Mouse (Mus musculus) ovary, postnatal 14 days (tissue): ENCODE measurements around the gene Mpg.

Experiments
- DNase-seq: peaks from one replicate; pipeline ENCODE4 v3.0.0; 2022; ENCODE audit warnings: low spot score

The Mpg gene

DNA sequence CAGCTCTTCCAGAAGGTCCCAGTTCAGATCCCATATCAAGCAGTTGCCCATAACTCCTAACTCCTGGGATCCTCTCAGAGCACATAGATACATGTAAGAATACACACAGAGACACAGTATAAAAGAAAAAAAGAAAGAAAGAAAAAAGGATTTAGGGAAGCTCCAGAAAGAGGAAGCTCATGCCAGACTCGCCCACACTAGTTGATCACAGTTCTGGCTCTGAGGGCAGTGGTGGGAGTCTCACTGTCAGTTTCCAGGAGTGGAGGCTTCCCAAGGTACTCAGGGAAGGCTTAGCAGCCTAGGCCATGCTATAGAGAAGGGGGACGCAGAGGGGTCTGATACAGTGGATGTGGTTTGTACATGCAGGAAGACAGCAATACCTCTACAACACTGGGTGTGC, 4.8 kb downstream of the Mpg start:
- DNase-seq: no peak

DNA sequence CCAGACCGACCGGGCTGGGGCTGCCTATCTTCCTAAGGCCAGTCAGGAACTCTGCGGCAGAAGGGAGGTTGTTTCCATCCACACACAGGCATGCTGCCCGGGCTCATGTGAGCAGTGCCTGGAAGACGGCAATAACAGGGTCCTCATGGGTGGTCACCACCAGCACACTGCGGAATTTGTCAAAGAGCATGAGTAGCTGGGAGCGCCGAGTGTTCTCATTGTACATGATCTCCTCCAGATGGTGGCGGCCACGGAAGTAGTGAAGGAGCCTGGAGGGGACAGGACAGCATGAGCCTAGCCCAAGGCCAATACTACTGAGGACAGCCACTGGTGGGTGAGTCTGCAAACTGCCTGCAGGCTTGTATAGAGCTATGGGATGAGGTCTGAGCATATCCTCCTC, 6.5 kb downstream of the Mpg start:
- DNase-seq: no peak

DNA sequence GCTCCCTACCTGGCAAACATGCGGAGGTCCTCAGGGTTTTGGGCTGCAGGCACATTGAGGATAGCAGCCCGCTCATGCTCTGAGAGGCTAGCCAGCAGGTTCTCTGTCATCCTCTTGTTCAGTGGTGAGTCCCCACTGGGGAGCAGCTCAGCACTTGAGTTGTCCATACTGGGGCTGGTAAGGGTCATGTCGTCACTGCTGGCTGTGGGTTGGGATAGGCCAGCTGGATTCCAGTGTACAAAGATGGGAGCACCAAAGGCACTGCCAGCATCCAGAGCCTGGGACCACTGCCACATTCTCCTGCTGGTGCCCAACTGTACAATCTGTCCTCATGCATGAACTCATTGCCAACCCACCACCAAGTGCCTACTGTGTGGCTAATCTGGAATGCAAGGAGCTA, 7.6 kb downstream of the Mpg start:
- no peak for DNase-seq

DNA sequence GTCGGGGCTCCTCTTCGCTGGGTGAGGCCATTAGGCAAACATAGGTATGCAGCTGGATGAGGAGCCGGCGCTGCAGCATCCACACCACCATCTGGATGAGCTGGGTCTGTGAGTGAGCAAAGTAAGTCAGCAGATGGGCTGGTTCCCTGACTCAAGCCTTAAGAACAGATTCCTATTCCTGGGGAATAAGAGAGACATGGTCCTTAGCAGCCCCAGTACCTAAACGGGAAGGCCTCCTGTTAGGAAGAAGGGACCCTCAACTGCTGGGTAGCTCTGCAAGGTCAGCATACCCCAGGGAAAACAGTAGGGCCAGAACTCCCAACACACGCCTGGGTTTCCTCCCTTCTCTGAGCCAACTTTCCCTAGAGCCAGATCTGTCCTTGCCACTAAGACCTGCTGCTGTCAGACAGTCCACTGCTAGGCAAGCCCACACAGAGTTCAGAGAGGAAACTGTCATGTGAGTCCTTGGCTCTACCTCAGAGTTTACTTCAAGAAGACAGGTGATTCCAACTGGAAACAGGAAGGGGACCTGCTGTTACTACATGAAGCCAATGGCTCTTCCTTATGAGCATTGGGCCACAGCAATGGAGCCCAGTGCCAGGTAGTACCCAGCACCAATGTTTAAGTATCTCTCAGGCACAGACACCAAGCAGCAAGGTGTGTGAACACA, 8.6 kb downstream of the Mpg start:
- DNase-seq: no peak

DNA sequence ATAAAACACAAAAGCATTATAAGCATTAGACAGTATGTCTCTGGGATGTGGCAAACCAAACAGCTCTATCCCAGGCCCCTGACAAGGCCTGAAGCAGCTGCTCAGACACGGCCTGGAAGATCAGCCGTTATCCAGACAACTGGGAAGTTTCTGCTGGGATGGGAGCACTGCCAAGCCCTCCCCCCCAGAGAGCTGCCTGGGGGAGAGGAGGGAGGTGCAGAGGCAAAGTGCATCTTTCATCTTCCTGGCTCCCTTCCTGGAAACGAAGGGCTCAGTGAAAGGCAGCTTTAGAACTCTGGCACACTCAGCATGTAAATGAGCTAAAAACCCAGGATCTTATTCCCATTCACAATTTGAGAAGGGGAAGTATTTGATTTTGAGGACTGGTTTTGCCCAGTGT, 9.3 kb downstream of the Mpg start:
- peak; percentile 70 for DNase-seq

DNA sequence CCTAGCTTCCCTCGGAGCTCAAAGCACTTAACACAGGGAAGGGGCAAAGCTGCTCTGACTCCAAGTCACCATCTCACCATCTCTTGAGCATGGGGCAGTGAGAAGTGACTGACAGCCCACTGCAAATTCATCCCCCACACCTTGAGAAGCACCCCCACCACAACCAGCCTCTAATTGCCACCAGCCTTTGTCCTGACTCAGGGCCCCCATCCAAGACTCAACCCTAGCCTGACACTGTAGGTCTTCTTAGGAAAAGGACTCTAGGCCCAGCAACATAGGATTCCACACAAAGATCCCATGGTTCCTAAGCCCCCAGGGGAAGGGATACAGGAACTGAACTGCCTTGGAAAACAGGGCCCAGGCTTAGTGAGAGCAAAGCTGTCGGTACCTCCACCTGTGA, 9.8 kb downstream of the Mpg start:
- DNase-seq: no peak

DNA sequence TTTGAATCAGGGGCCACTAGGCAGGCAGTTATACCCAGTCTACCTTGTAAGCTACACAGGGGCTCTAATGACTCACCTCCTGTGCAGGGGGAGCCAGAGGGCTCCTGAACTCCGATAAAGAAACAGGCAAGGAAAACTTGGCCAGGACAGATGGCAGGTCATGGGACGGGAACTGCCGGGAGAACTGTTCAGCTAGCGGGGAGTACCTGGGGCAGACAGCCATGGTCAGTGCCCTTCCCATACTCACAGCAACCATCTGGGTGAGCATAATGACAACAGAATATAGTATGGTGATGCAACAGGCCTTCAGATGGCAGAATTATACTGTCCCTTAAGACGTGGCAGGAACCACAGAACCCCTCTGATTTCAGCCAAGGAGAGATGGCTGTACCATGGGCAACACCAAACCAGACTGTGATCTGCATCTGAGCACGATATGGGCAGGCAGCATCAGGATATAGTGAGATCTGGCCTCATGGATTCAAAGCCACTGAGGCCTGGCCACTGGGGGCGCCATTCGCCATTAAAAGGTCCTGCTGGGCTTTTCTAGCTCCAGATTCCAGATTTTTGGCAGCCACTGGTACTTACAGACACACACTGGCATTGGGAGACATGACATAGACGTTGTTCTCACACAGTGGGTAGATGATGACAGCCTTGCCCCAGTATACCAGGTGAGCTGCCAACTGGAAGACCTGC, 10.6 kb downstream of the Mpg start:
- peak; percentile 60 for DNase-seq

DNA sequence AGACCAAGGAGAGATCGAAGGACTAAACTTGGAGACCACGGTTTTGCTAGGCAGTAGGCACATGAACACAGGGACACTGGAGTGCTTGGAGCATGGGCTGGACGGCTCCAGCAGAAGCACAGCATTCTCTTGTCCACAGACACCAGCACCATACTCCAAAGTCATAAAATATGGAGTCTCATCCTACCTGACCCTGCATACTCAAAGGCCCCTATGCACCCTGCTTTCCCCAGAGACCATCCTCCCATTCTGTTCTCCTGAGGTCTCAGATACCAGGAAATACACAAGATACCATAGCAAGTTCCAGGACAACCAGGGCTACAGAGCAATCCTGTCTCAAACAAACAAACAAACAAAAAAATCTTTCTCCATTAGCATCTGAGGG, 11.1 kb downstream of the Mpg start:
- no peak for DNase-seq

DNA sequence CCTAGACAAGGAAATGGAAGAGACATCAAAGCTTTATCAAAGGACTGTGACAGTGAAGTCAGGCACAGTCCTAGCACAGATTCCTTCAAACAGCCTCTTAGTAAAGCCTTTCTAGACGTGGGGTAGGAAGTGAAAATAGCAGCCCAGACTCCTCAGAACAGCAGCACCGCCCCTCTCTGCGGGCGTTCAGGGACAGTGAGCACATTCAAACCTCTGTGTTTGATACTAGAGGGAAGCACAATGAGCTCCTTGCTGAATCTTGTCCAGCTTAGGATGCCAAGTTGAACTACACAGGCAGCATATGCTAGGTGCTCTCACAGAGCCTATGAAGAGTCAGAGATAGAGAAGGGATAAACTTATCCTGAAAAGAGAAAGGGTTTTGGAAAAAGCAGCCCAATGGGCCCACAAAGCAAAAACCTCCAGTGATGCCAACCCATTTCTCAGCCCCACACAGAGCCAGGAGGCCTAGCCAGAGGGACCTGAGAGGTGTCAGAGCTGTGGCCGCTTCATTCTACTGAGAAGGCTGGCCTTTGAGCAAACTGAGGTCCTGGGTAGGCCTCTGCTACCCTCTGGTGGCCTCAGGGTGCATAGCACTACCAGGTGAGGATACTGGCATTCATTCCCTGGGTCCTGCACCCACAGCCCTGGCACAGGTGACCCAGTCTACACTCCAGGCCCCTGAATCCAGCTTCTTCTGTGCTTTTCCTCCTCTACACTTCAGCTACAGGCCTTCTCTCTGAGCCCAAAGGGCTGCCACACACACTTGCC, 12.0 kb downstream of the Mpg start:
- peak; percentile 64 for DNase-seq

DNA sequence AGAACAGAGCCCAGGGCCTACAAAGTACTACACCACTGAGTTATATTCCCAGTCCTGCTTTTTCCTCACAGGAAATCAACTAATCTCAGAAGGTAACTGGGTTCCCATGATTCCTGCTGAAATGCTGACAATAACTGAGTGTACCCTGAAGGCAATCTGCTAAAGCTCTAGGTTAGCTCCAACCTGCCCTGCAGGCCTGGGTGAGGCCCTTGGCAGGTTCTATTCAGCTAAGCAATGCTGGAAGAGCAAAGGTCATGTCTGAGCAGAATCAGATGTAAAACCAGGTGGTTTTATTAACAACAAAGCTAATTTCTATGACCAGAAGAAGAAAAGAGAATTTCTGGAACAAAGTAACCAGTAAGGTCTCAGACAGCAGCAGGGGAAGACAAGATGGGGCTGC, 15.1 kb downstream of the Mpg start:
- no peak for DNase-seq

DNA sequence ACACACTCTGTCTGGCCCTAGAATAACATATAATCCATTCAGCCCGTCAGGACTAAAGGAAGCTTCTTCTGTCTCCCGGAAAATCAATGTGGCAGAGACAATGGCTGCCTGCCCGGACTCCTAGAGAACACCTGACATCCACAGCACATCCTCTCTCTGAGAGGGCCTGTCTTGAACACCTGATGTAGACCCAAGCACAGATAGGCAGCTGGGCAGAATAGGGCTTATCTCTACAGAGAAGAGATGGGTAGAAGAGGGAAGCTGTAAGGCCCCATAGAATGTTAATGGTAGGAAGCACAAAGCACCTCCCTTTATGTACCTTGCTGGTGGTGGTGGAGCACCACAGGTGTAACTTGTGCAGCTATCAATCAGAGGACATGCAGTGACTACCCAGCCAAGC, 15.9 kb downstream of the Mpg start:
- no peak for DNase-seq

DNA sequence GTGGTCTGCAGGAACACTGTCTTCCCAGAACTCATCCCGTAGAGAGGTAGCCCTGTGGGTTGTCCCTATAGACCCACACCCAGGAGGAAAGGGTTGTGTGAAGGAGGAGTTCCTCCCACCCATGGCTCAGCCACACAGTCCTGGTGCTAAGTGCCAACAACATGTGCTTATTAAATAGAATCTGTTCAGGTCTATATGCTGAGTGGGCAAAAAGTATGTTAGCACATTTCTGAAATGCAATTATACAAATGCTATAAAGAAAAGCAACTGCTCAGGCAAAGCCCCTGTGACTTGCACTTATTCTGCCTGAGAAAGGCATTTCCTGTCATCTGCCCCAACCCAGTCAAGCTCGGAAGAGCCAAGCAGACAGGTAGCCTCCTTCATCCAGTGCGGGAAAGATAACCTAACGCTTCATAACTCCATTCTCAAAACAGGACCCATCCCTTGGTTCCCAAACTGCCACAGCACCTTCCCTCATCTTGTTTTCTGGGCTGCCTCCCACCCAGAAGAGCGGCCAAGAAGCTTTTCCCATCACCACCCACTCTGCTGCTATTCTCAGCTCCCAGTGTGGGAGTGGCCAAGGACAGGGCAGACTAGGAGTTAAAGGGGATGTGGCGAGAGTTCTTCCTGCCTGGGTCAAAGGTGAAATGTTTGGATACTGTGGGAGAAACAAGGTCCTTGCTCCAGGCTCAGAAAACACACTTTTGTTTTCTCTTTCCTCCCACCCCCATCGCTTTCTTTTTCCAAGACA, 17.1 kb downstream of the Mpg start:
- DNase-seq: no peak

DNA sequence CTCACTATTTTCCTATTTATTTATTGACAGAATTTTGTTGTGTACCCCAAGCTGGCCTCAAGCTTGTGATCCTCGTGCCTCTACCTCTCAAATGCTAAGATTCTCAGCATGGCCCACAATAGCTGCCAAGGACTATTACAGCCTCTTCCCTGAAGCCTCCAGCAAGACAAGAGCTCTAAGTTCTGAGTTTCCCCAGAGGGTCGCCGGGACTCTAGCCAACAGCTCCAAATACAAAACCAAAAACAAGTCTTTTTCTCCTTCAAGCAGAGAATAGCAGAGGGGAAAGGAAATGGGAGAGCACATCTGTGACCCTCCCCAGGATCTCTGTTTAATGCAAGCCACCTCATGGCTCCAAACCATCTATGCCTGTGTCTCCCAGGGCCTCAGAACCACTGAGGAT, 17.8 kb downstream of the Mpg start:
- DNase-seq: no peak

DNA sequence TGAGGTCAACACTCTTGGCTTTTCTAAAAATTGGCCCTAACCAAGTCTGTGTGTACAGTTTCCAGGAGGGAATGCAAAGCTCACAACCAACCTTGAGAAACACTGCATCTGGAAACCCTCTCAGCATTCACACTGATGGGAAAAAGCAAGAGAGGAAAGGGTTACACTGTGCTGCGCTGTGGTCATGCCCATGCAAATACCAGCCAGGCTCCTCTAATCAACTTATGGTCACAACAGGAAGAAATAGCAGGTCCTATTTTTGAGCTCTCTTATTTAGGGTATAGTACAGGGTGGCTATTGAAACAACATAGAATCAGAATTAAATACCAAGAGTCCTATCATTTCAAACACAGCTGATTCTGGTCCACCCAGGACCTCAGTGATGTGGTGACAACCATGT, 18.3 kb downstream of the Mpg start:
- DNase-seq: no peak

DNA sequence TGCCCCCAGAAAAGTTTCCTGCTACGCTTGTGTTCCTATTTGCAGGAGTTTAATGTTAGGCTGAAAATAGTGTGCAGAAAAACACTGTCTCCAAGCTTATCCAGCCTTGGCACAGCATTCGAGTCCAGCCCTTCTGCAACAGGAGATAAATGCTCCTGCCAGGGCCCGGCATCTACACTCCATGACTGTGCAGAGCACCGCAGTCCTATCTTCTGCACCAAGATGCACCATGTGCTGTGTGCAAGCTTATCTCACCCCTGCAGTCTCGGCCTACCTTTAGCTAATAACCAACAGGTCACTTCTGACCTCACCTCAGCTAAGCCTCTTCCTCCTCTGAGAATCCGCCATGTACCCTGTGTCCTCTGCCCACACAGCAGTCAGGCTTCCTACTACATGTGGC, 19.3 kb downstream of the Mpg start:
- DNase-seq: no peak

DNA sequence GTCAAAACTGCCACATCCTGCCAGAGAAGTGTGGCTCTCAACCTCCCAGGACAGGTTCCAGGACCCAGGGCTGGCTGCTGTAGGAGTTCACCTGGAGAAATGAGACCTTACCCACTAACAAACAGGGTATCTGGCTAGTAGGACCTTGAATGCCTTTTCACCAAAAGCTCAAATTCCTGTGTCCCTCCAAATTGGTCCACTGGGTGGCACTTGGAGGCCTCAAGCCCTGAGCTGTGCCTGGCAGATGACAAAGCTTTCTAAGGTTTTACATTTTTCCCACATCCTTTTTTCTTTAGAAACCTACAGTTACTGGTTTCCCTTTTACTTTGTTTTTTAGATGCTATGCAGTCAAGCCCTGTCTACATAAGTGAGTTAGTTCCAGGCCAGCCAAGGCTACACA, 20.8 kb downstream of the Mpg start:
- DNase-seq: no peak

DNA sequence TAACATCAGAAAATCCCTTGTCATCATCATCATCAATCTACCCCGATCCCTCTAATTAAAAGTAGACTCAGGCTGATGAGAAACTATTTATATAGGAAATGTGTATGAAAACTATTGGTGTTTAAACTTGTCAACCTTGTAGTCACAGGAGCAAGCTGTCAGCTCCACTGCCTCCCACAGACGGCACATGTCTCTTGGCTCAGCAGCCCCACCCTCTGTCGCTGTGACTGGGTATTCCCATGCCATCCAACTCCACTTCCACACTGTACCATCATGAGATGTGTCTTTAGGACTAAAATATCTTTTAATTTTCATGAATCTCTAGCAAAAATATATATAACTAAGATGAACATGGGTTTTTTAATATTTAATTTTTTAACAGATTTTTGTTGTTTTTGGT, 22.0 kb downstream of the Mpg start:
- DNase-seq: no peak

DNA sequence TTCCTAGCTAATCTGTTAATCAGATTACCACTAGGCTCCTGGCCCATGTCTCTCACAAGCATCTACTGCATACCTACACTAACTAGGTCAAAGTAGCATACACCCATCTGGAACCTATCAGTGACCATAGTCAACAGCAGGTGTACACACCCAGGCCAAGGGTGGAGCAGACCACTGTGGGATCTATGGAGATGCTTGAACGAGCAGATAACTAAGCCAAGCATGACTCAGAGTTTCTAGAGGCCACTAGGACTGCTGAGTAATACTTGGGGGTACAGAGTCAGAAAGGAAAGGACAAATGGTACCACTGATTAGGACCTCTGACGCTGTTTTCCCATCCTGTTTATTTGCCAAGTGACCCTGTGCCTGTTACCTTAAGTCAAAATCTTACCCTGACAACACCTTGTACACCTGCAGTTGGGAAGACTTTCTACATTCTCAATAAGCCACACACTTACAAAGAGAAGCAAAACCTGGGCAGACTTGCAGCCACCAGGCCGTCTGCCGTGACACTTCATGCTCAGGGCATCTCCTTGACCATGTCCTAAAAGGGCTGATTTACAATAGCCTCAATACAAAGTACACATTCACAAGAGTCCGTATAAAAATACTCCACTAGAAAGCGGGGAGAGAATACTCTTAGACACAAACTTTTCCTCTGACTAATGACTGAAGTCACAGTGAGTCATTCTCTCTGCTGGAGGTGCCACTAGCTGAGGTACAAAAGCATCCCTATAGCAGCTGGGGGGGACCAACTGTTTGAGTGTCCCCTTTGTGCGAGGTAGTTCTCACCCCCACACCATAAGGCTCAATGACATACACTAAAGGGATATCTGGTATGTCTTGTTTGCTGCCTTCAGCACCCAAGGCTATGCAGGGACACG, 24.8 kb downstream of the Mpg start:
- DNase-seq: no peak

DNA sequence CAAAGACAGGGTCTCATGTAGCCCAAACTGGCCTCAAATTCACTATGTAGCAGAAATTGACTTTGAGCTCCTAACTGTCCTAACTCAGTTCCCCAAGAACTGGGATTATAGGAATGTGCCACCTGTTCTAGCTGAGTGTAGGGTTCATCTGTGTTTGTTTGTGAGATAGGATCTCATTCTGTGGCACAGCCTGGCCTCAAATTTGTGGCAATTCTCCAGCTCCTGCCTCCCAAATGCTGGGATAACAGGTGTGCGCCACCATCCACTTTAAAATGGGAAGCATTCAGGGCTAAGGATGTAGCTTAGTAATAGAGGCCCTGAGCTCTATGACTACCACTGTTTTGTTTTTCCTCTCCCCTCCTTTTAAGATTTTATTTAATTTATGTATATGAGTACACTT, 26.8 kb downstream of the Mpg start:
- DNase-seq: no peak

DNA sequence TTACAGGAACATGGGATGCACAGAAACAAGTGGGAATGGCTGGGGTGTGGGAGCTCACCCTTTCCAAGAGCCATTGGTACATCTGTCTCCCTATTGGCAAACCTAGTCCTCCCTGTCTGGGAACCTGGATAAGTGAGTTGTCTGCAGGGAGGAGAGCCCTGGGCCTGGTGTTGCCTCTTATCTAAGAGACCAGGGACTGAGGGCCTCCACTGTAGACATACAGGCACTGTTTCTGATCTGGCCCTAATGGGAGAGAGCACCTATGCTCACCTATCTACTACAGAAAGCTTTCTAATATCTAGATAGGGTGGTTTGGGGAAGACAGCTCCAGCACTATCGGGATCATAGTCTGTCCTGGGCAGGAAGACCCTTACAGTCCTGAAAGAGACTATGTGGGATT, 29.8 kb downstream of the Mpg start:
- no peak for DNase-seq

DNA sequence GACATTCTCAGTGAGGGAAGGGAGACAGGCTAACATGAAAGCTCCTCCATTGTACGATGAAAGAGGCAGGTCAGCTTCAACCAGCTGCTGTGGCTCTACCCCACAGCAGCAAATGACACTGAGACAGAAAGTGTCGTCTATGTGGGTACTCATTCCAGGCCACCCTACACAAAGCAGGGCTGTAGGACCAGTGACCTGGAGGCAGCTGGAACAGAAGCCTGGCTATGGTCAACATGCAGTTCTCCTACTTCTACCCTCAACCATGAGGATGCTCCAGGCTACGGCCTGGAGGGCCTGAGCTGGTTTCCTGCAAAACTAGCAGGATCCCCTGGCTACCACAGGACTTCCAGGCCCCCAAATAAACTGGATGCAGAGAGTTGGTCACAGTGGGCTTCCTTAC, 30.3 kb downstream of the Mpg start:
- no peak for DNase-seq
